Mouse (Mus musculus) heart, postnatal 0 days (tissue): ENCODE data around the gene Tex11. TPM values are rescaled to one million over a fixed set of nuclear protein-coding genes. Genes with fewer than 3 reads are reported as not detected.

ENCODE experiments used
- ATAC-seq: fragments of 200-750 bp; cut with Nextera tagmentation; 2 replicates; pipeline ENCODE4 v1.8.0; 2017; ENCODE audit warnings: low read depth, moderate number of reproducible peaks, moderate library complexity; ENCODE audit not compliant: insufficient read depth
- DNase-seq: peaks from one replicate; pipeline ENCODE4 v3.0.0-alpha.2; 2016; ENCODE audit warnings: low spot score
- H3K27ac ChIP-seq: fragments of 300-500 bp; sonication (generic); 2 replicates; pipeline ENCODE4 v1.5.1; 2014; ENCODE audit warnings: low read depth, mild to moderate bottlenecking
- H3K27me3 ChIP-seq: fragments of 300-500 bp; sonication (generic); 2 replicates; pipeline ENCODE4 v1.6.1; 2014; ENCODE audit warnings: low read length, mixed read lengths; ENCODE audit not compliant: control insufficient read depth, insufficient read depth
- H3K36me3 ChIP-seq: fragments of 300-500 bp; sonication (generic); replicated peaks from 2 replicates; pipeline ENCODE4 v1.6.1; 2014; ENCODE audit warnings: low read length, mixed read lengths; ENCODE audit not compliant: control insufficient read depth, insufficient read depth
- H3K4me1 ChIP-seq: fragments of 300-500 bp; sonication (generic); 2 replicates; pipeline ENCODE4 v1.6.1; 2014; ENCODE audit warnings: antibody characterized with exemption; ENCODE audit not compliant: control insufficient read depth, insufficient read depth
- H3K4me2 ChIP-seq: fragments of 300-500 bp; sonication (generic); 2 replicates; pipeline ENCODE4 v1.6.1; 2014; ENCODE audit warnings: low read depth, mild to moderate bottlenecking, low read length, moderate library complexity
- H3K4me3 ChIP-seq: fragments of 300-500 bp; sonication (generic); 2 replicates; pipeline ENCODE4 v1.5.1; 2014; ENCODE audit warnings: low read depth, low read length
- H3K9ac ChIP-seq: fragments of 300-500 bp; sonication (generic); replicated peaks from 2 replicates; pipeline ENCODE4 v1.6.1; 2014; ENCODE audit warnings: low read depth, low read length, mixed read lengths
- H3K9me3 ChIP-seq: fragments of 300-500 bp; sonication (generic); replicated peaks from 2 replicates; pipeline ENCODE4 v1.6.1; 2016; ENCODE audit warnings: low read length; ENCODE audit not compliant: control insufficient read depth
- CTCF ChIP-seq: IDR thresholded peaks from 2 replicates; pipeline ENCODE4 v1.5.1; 2016; ENCODE audit warnings: antibody characterized with exemption, control low read depth, low read depth
- EP300 ChIP-seq: IDR thresholded peaks from 2 replicates; pipeline ENCODE4 v1.6.1; 2016; ENCODE audit warnings: antibody characterized with exemption, low read depth
- WGBS: fragments of 180-500 bp; shearing (Covaris S2); extraction: QIAGEN DNeasy Blood & Tissue Kit; methylation state at CpG from one replicate; pipeline ENCODE4 v1.1.7; 2014; 5-methylcytosine and 5-hydroxymethylcytosine counted together
- polyA plus RNA-seq: library from polyadenylated mRNA; unstranded; fragments of >200 nt; fragmentation: Nextera tagmentation; extraction: Ambion mirVana; gene quantifications from 2 replicates; pipeline ENCODE4 v1.2.1, GENCODE M21; 2015
- total RNA-seq: library from RNA; depleted of rRNA; stranded (reverse); fragments of >200 nt; gene quantifications from 2 replicates; pipeline ENCODE4 v1.2.3, GENCODE M21; 2014; ENCODE audit warnings: low replicate concordance

The Tex11 gene
- total and polyA plus RNA-seq, 2 experiments from 2014 or later: 0.18 TPM; not detected in 1

DNA sequence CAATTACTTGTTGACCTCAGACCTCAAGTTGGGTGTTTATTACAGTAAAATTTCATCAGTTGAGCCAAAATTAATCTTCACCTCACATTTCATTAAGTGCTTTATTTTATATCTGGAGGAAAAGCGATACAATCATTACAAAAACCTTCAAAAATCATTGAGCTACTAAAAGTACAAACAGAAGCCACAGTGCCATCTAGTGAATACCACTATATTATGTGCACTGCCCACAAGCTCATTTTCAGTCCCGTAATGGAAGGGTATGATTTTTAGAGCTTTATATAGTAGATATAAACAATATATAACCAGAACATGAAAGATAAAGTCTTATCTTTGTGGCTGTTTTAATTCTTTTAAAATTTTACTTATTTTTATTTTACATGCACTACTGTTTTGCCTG is 115.8 kb downstream of the Tex11 start:
- no peaks in the 10 kb centered on the region for H3K4me1 ChIP-seq
- DNase-seq (peak; percentile 14), ATAC-seq (no peak)
- no peaks in the 10 kb centered on the region for H3K9me3 ChIP-seq
- TF ChIP-seq CTCF (peak; percentile 40), EP300 (no peak)
- no peak overlapping the region for H3K9ac ChIP-seq
- H3K4me2 ChIP-seq: no peak overlapping the region
- H3K4me3 ChIP-seq: no peak overlapping the region
- no peak overlapping the region for H3K27ac ChIP-seq
- H3K27me3 ChIP-seq: no peaks in the 10 kb centered on the region
- 23% methylated on average over 2 of the region's 2 CpGs for WGBS
- H3K36me3 ChIP-seq: no peaks in the 10 kb centered on the region

DNA sequence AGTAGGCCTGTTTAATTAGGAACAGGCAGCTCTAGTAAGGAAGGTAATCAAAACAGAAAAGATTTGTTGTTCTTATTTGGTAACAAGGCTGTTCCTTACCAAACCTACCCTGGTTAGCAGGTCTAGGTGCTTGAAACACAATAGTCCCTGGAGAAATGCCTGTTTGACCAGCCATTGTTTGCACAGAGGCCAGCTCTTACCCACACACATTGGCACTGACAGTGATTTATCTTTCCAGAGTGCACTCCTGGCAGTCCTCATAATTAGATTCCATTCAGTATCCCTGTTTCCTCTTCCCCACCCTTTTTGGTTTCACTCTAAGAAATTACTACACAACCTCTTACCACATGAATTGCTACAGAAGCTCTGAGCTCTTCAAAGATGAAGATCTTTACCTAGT is 220.3 kb downstream of the Tex11 start:
- no peak overlapping the region for H3K4me2 ChIP-seq
- TF ChIP-seq CTCF: no peak
- TF ChIP-seq EP300: no peak
- H3K9me3 ChIP-seq: no peaks in the 10 kb centered on the region
- H3K4me3 ChIP-seq: no peak overlapping the region
- H3K9ac ChIP-seq: no peak overlapping the region
- ATAC-seq: no peak
- no peaks in the 10 kb centered on the region for H3K27me3 ChIP-seq
- DNase-seq: no peak
- H3K36me3 ChIP-seq: no peaks in the 10 kb centered on the region
- no peak overlapping the region for H3K27ac ChIP-seq
- H3K4me1 ChIP-seq: no peaks in the 10 kb centered on the region

DNA sequence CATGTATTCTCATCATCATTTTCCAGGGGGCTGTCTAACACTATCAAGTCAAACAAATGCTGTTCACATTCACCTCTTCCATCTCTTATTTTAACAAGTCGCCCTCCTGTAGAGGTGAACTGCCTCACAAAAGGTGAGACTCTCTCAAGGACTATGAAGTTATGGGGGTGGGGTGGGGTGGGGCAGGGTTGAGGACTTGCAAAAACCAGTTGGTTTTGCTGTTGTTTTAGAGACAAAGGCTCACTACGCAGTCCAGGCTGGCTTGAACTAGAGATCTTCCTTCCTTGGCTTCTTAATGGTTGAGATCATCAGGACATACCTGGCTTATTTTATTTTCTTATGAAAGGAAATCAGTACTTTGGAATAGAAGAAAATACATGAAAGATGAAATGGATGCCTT is 226.7 kb downstream of the Tex11 start:
- Histone ChIP-seq H3K9me3 (no peaks in the 10 kb centered on the region), H3K36me3 (no peaks in the 10 kb centered on the region), H3K9ac (no peak overlapping the region)

DNA sequence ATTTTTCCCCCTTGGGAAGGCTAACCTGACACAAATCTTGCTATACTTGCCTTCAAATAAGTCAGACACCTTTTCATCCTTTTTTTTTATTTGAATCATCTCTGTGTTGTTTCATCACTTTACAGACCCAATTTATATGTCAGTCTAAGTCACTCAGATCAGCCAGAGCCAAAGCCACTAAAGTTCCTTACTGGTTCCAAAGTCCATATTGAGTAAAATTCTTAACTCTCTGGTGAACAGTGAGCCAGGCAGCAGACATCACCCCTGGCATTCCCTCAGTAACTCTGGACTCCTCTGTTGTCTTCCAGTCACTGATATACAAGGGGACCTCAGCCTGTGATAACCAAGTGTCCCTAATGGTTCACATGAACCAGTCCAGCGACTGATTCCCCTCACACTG is 233.9 kb downstream of the Tex11 start:
- no peak overlapping the region for H3K9ac ChIP-seq
- TF ChIP-seq CTCF: no peak
- no peak for TF ChIP-seq EP300
- H3K9me3 ChIP-seq: no peaks in the 10 kb centered on the region
- no peak for ATAC-seq
- H3K27ac ChIP-seq: no peak overlapping the region
- no peak overlapping the region for H3K4me2 ChIP-seq
- H3K4me1 ChIP-seq: no peaks in the 10 kb centered on the region
- H3K27me3 ChIP-seq: no peaks in the 10 kb centered on the region
- no peaks in the 10 kb centered on the region for H3K36me3 ChIP-seq
- no peak for DNase-seq
- 64% methylated on average over 1 of the region's 1 CpGs for WGBS
- H3K4me3 ChIP-seq: no peak overlapping the region

More for the DNA sequence above, 226.7 kb downstream of the Tex11 start:
- WGBS: 69% methylated on average over 2 of the region's 2 CpGs
- no peak for ATAC-seq
- H3K27me3 ChIP-seq: no peaks in the 10 kb centered on the region
- no peak for DNase-seq
- H3K4me1 ChIP-seq: no peaks in the 10 kb centered on the region
- TF ChIP-seq CTCF (no peak), EP300 (no peak)
- no peak overlapping the region for H3K4me2 ChIP-seq
- H3K4me3 ChIP-seq: no peak overlapping the region
- no peak overlapping the region for H3K27ac ChIP-seq

DNA sequence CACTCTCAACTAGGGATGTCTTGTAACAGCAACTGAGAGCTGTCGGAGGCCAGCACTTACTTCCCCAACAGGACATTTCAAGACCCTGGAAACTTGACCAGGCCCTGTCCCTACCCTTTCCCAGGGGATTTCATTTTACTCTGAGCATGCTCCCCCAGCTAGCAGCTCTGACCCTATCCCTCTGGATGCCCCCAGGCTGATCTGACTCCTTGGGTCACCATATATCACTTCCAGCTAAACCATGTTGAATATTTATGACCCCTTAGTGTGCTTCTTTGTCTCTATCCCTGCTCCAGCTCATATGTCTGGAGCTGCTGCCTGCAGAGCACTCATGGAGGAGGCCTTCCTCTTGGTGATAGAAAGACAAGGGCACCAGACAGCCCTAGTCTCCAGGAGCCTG is 238.3 kb downstream of the Tex11 start:
- ATAC-seq (no peak), DNase-seq (no peak)
- no peak overlapping the region for H3K27ac ChIP-seq
- 54% methylated on average over 1 of the region's 1 CpGs for WGBS
- no peaks in the 10 kb centered on the region for H3K27me3 ChIP-seq
- H3K9me3 ChIP-seq: no peaks in the 10 kb centered on the region
- H3K4me3 ChIP-seq: no peak overlapping the region
- H3K4me2 ChIP-seq: no peak overlapping the region
- H3K36me3 ChIP-seq: 0 out of 2 replicates have a peak, but pooled peaks cover 8% of the 10 kb centered on the region
- no peaks in the 10 kb centered on the region for H3K4me1 ChIP-seq
- H3K9ac ChIP-seq: no peak overlapping the region
- TF ChIP-seq CTCF: no peak

DNA sequence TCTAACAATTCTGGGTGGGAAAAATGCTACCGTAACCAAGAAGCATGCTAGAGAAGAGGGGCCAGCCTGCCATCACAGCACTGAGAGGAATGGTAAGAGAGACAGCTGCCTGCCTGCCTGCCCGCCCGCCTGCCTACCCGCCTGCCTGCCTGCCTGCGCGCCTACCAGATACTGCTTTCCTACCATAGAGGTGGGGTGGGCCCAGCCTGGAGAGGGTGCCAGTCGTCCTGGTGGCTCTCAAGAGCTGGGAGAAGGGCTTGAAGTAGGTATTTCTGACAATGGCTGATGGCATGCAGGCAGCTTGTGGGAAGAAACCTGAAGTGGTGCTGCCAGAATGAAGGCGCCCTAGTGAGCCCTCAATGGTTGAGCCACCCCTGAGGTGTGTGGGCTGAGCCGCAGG is 240.8 kb downstream of the Tex11 start:
- DNase-seq: no peak

More for the DNA sequence above, 240.8 kb downstream of the Tex11 start:
- 80% methylated on average over 9 of the region's 9 CpGs for WGBS
- H3K9me3 ChIP-seq: no peaks in the 10 kb centered on the region
- H3K4me3 ChIP-seq: no peak overlapping the region
- H3K4me1 ChIP-seq: no peaks in the 10 kb centered on the region
- peaks cover 14% of the 10 kb centered on the region; the same call in 1 of the 2 replicates for H3K36me3 ChIP-seq
- H3K27ac ChIP-seq: no peak overlapping the region
- no peaks in the 10 kb centered on the region for H3K27me3 ChIP-seq
- H3K9ac ChIP-seq: no peak overlapping the region
- TF ChIP-seq EP300 (no peak), CTCF (no peak)
- ATAC-seq: no peak
- H3K4me2 ChIP-seq: no peak overlapping the region
